Mouse (Mus musculus): ENCODE results near the gene Gm20547. TPM values are rescaled to one million over a fixed set of nuclear protein-coding genes. Genes with fewer than 3 reads are reported as not detected.

The Gm20547 gene
- polyA plus RNA-seq, 1 experiment = 0.58 TPM

DNA sequence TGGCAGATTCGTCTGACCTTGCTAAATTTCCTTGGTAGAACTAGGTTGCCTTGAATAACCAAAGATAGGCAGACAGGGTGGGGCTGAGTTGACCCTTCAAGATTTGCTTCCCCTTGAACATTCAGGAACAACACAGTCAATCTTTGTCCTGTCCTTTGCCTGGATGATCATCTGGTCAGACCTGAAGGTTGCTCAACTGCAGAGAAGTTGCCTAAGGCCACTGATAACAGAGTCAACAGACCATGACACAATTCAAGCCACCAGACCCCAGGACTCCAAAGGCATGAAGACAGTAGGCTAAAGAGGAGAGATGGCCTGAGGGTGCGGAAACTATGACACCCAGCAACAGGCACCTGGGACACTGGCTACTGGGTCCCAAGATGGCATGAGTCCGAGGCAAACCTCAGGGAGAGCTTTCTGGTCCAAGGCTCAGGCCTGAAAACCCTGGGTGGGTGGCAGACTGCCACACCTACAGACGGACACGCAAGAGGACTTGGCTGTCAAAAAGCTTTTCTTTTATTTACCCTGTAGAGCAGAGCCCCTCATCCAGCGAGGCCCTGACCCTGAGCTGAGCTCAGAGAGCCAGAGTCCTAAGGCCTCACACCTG, 73.1 kb downstream of the Gm20547 start:
- Histone ChIP-seq H3K4me3 (ENCODE audit: insufficient read depth, low read length) (no peak overlapping the region), H3K27ac (ENCODE audit: insufficient read depth, low read length) (no peak overlapping the region), H3K4me1 (ENCODE audit: control insufficient read depth, insufficient read depth, low read length) (no peaks in the 10 kb centered on the region)
- no peak for TF ChIP-seq POLR2A (IDR thresholded peaks at IDR 0.05; ENCODE audit: low read depth, low read length)

DNA sequence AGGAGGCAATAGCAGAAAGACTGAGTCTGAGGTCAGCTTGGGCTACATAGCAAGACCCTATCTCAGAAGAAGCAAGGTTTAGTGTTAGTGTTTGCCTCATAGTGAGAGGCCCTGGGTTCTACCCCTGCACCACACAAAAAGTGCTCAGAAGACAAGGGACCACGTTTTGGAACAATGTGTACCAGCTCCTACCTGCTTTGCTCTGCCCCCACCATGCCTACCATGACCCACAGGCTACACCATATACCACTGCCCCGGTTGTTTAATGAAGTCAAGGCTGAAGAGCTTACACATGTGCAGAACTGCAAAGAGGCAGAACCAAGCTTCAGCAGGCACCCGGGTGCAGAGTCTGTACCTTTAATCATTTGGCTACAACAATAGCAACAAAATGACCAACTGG, 74.7 kb downstream of the Gm20547 start:
- Histone ChIP-seq H3K27ac (ENCODE audit: insufficient read depth, low read length) (no peak overlapping the region), H3K4me1 (ENCODE audit: control insufficient read depth, insufficient read depth, low read length) (no peaks in the 10 kb centered on the region), H3K4me3 (ENCODE audit: insufficient read depth, low read length) (no peak overlapping the region)
- TF ChIP-seq POLR2A (IDR thresholded peaks at IDR 0.05; ENCODE audit: low read depth, low read length) (no peak), CTCF (IDR thresholded peaks at IDR 0.05; ENCODE audit: borderline replicate concordance, insufficient read depth, low read length) (no peak)

Other genes starting within 250 kb of the Gm20547 start
- 17.9 and 20.2 TPM in 2 replicates for gene Fkbpl, start 237.3 kb downstream of the Gm20547 start, polyA plus RNA-seq (2011; ENCODE audit: insufficient read length, low read depth, missing spikeins)
- gene Atf6b, start 234.9 kb downstream of the Gm20547 start, polyA plus RNA-seq (2011; ENCODE audit: insufficient read length, low read depth, missing spikeins) = 65.2 and 83.8 TPM in 2 replicates
- 0.19 and 0.20 TPM in 2 replicates for gene Tnxb, start 211.5 kb downstream of the Gm20547 start, polyA plus RNA-seq (2011; ENCODE audit: insufficient read length, low read depth, missing spikeins)
- 0.58 and 2.1 TPM in 2 replicates for gene C4b, start 138.2 kb downstream of the Gm20547 start, polyA plus RNA-seq (2011; ENCODE audit: insufficient read length, low read depth, missing spikeins)
- gene Cyp21a1, start 77.5 kb downstream of the Gm20547 start, polyA plus RNA-seq (2011; ENCODE audit: insufficient read length, low read depth, missing spikeins) = not detected in 2 replicates
- 17.9 and 19.2 TPM in 2 replicates for gene Stk19, start 45.1 kb downstream of the Gm20547 start, polyA plus RNA-seq (2011; ENCODE audit: insufficient read length, low read depth, missing spikeins)
- gene Dxo, start 45.0 kb downstream of the Gm20547 start, polyA plus RNA-seq (2011; ENCODE audit: insufficient read length, low read depth, missing spikeins) = 21.9 and 25.0 TPM in 2 replicates
- 25.6 and 27.7 TPM in 2 replicates for gene Skiv2l, start 31.8 kb downstream of the Gm20547 start, polyA plus RNA-seq (2011; ENCODE audit: insufficient read length, low read depth, missing spikeins)
- gene Nelfe, start 31.7 kb downstream of the Gm20547 start, polyA plus RNA-seq (2011; ENCODE audit: insufficient read length, low read depth, missing spikeins) = 31.5 and 34.7 TPM in 2 replicates
- gene Cfb, start 19.5 kb downstream of the Gm20547 start, polyA plus RNA-seq (2011; ENCODE audit: insufficient read length, low read depth, missing spikeins) = 0.26 TPM in 1 of 2 replicates, not detected in the other
- gene Zbtb12, start 2.6 kb downstream of the Gm20547 start, polyA plus RNA-seq (2011; ENCODE audit: insufficient read length, low read depth, missing spikeins) = 12.3 and 16.2 TPM in 2 replicates
- gene C2, start 16.2 kb upstream of the Gm20547 start, polyA plus RNA-seq (2011; ENCODE audit: insufficient read length, low read depth, missing spikeins) = 3.0 and 6.6 TPM in 2 replicates
- 84.7 and 94.2 TPM in 2 replicates for gene Ehmt2, start 16.4 kb upstream of the Gm20547 start, polyA plus RNA-seq (2011; ENCODE audit: insufficient read length, low read depth, missing spikeins)
- gene Slc44a4, start 32.4 kb upstream of the Gm20547 start, polyA plus RNA-seq (2011; ENCODE audit: insufficient read length, low read depth, missing spikeins) = not detected in 2 replicates
- gene Neu1, start 49.2 kb upstream of the Gm20547 start, polyA plus RNA-seq (2011; ENCODE audit: insufficient read length, low read depth, missing spikeins) = 10.0 and 11.3 TPM in 2 replicates
- 20.9 and 36.6 TPM in 2 replicates for gene Hspa1b, start 77.2 kb upstream of the Gm20547 start, polyA plus RNA-seq (2011; ENCODE audit: insufficient read length, low read depth, missing spikeins)
- gene Gm20481, start 87.9 kb upstream of the Gm20547 start, polyA plus RNA-seq (2011; ENCODE audit: insufficient read length, low read depth, missing spikeins) = not detected in 2 replicates
- 6.0 and 6.5 TPM in 2 replicates for gene Hspa1a, start 90.1 kb upstream of the Gm20547 start, polyA plus RNA-seq (2011; ENCODE audit: insufficient read length, low read depth, missing spikeins)
- gene Hspa1l, start 90.7 kb upstream of the Gm20547 start, polyA plus RNA-seq (2011; ENCODE audit: insufficient read length, low read depth, missing spikeins) = not detected in 2 replicates
- 74.8 and 93.3 TPM in 2 replicates for gene Lsm2, start 99.8 kb upstream of the Gm20547 start, polyA plus RNA-seq (2011; ENCODE audit: insufficient read length, low read depth, missing spikeins)
- 81.3 and 85.7 TPM in 2 replicates for gene Vars, start 118.9 kb upstream of the Gm20547 start, polyA plus RNA-seq (2011; ENCODE audit: insufficient read length, low read depth, missing spikeins)
- 0.12 and 0.26 TPM in 2 replicates for gene Vwa7, start 134.5 kb upstream of the Gm20547 start, polyA plus RNA-seq (2011; ENCODE audit: insufficient read length, low read depth, missing spikeins)
- not detected in 2 replicates for gene Sapcd1, start 146.0 kb upstream of the Gm20547 start, polyA plus RNA-seq (2011; ENCODE audit: insufficient read length, low read depth, missing spikeins)
- gene Msh5, start 164.7 kb upstream of the Gm20547 start, polyA plus RNA-seq (2011; ENCODE audit: insufficient read length, low read depth, missing spikeins) = 1.2 and 2.8 TPM in 2 replicates
- 266 and 360 TPM in 2 replicates for gene Clic1, start 167.9 kb upstream of the Gm20547 start, polyA plus RNA-seq (2011; ENCODE audit: insufficient read length, low read depth, missing spikeins)
- gene Ddah2, start 177.0 kb upstream of the Gm20547 start, polyA plus RNA-seq (2011; ENCODE audit: insufficient read length, low read depth, missing spikeins) = 46.4 and 52.8 TPM in 2 replicates
- gene Ly6g6c, start 183.3 kb upstream of the Gm20547 start, polyA plus RNA-seq (2011; ENCODE audit: insufficient read length, low read depth, missing spikeins) = not detected in 2 replicates
- 0.22 TPM in 1 of 2 replicates, not detected in the other for gene Mpig6b, start 184.1 kb upstream of the Gm20547 start, polyA plus RNA-seq (2011; ENCODE audit: insufficient read length, low read depth, missing spikeins)
- gene Ly6g6e, start 194.9 kb upstream of the Gm20547 start, polyA plus RNA-seq (2011; ENCODE audit: insufficient read length, low read depth, missing spikeins) = not detected in 2 replicates
- not detected in 2 replicates for gene Ly6g6d, start 196.0 kb upstream of the Gm20547 start, polyA plus RNA-seq (2011; ENCODE audit: insufficient read length, low read depth, missing spikeins)
- gene Ly6g6f, start 203.6 kb upstream of the Gm20547 start, polyA plus RNA-seq (2011; ENCODE audit: insufficient read length, low read depth, missing spikeins) = not detected in 2 replicates
- 31.8 and 33.9 TPM in 2 replicates for gene Abhd16a, start 207.2 kb upstream of the Gm20547 start, polyA plus RNA-seq (2011; ENCODE audit: insufficient read length, low read depth, missing spikeins)
- not detected in 2 replicates for gene Ly6g5c, start 226.2 kb upstream of the Gm20547 start, polyA plus RNA-seq (2011; ENCODE audit: insufficient read length, low read depth, missing spikeins)
- gene Ly6g5b, start 233.4 kb upstream of the Gm20547 start, polyA plus RNA-seq (2011; ENCODE audit: insufficient read length, low read depth, missing spikeins) = 0.74 TPM in 1 of 2 replicates, not detected in the other
- gene Gpank1, start 239.4 kb upstream of the Gm20547 start, polyA plus RNA-seq (2011; ENCODE audit: insufficient read length, low read depth, missing spikeins) = 8.9 and 10.2 TPM in 2 replicates
- 164 and 169 TPM in 2 replicates for gene Csnk2b, start 240.0 kb upstream of the Gm20547 start, polyA plus RNA-seq (2011; ENCODE audit: insufficient read length, low read depth, missing spikeins)
- gene D17H6S53E, start 244.3 kb upstream of the Gm20547 start, polyA plus RNA-seq (2011; ENCODE audit: insufficient read length, low read depth, missing spikeins) = 16.1 and 18.4 TPM in 2 replicates

Data from embryonic fibroblast, embryonic 13.5 days (primary cell).